9 mouse cellular contexts compared by ENCODE assay signal in the genomic region with DNA sequence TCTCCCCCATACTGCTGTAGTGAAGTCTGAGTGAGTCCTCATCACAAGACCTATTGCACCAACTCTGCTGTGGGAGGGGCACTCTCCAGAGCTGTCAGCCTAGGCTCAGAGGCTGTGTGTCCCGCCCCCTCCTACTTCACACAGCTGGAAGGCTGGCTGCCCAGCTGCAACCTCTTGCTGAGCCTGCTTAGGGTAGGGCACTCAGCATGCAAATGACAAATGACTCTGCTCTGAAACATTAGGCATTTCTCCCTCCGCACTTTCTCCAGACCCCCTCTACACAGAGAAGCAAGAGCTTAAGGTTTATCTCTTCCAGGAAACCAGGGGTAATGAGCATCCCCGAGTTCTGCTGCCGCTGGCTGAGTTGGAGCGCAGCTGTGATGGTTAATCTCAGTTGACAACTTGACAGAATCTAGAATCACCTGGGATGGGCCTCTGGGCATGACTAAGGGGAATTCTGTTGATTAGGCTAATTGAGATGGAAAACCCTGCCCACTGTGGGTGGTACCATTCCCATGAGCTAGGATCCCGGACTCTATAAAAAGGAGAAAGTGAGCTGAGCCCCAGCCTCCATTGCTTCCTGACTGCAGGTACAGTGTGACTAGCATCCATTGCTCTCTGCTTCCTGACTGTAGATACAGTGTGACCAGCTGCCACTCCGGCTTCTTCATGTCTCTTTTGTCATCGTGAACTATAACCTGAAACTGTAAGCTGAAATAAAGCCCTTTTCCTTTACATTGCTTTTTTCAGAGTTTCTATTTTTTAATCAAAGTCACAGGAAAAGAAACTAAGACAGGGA.
DNase-seq lines count a peak whose midpoint lies in the region; ATAC-seq lines count a peak whose summit lies in the region.
"Had no signal": no experiment of that assay in that cellular context is flagged by ENCODE, and none has a peak within 500 bp of the region (broad histone marks: within the 10 kb centered on the region; RNA-seq: fewer than 3 reads in every experiment).

No protein-coding gene starts in this region.

- H3K9me3 ChIP-seq in embryonic facial prominence, embryonic 13.5 days = no peaks in the 10 kb centered on the region
- no peaks in the 10 kb centered on the region for H3K9me3 ChIP-seq in hindbrain, embryonic 14.5 days (ENCODE audit: control insufficient read depth, low read length)

- H3K27ac ChIP-seq in embryonic facial prominence, embryonic 13.5 days = peak overlapping the region; percentile 13; the same call in 1 of the 2 replicates
- no peak overlapping the region for H3K27ac ChIP-seq in hindbrain, embryonic 14.5 days

- no peak for ATAC-seq in embryonic facial prominence, embryonic 13.5 days (ENCODE audit: insufficient number of reproducible peaks, insufficient read depth, low FRiP score, low TSS enrichment, low read depth)
- ATAC-seq in hindbrain, embryonic 14.5 days (ENCODE audit: low FRiP score) = 0 out of 2 replicates have a peak, but pooled peaks have one; percentile 39
- ATAC-seq: Patski had no signal

- peak; percentile 14 for DNase-seq in kidney, adult 11 months
- DNase-seq in kidney, postnatal 25 days = no peak
- peak; percentile 85 for DNase-seq in ES-CJ7 (ENCODE audit: low read depth, low spot score)
- DNase-seq in hindbrain, embryonic 14.5 days (ENCODE audit: low spot score) = no peak
- DNase-seq in lung, postnatal 25 days (ENCODE audit: low spot score) = peak; percentile 65
- peak; percentile 70 for DNase-seq in thymus, postnatal 4 days
- DNase-seq in left cerebral cortex, adult 18-20 months (ENCODE audit: low spot score in 2 of 2) = no peak

- no peaks in the 10 kb centered on the region for H3K36me3 ChIP-seq in embryonic facial prominence, embryonic 13.5 days
- H3K36me3 ChIP-seq in hindbrain, embryonic 14.5 days (replicated peaks; ENCODE audit: control insufficient read depth, insufficient read depth) = no peaks in the 10 kb centered on the region

- no peak overlapping the region for H3K9ac ChIP-seq in embryonic facial prominence, embryonic 13.5 days
- no peak overlapping the region for H3K9ac ChIP-seq in hindbrain, embryonic 14.5 days

- no peak overlapping the region for H3K4me3 ChIP-seq in embryonic facial prominence, embryonic 13.5 days
- no peak overlapping the region for H3K4me3 ChIP-seq in hindbrain, embryonic 14.5 days (replicated peaks; ENCODE audit: low read length)

- H3K27me3 ChIP-seq in embryonic facial prominence, embryonic 13.5 days = peaks cover 3% of the 10 kb centered on the region; the same call in 1 of the 2 replicates
- H3K27me3 ChIP-seq in hindbrain, embryonic 14.5 days (ENCODE audit: control insufficient read depth, insufficient read depth, low read length) = 0 out of 2 replicates have a peak, but pooled peaks cover 6% of the 10 kb centered on the region
- H3K27me3 ChIP-seq: Patski had no signal

- peaks cover 16% of the 10 kb centered on the region for H3K4me1 ChIP-seq in embryonic facial prominence, embryonic 13.5 days
- peaks cover 9% of the 10 kb centered on the region; the same call in 1 of the 2 replicates for H3K4me1 ChIP-seq in hindbrain, embryonic 14.5 days (replicated peaks; ENCODE audit: control insufficient read depth, insufficient read depth, low read length)

- no peak overlapping the region; the same call in 1 of the 2 replicates for H3K4me2 ChIP-seq in embryonic facial prominence, embryonic 13.5 days
- H3K4me2 ChIP-seq in hindbrain, embryonic 14.5 days (replicated peaks) = no peak overlapping the region

- 35% methylated on average over 8 of the region's 8 CpGs for WGBS in embryonic facial prominence, embryonic 13.5 days
- 27% methylated on average over 8 of the region's 8 CpGs for WGBS in hindbrain, embryonic 14.5 days

Comparison
In these comparisons a context has a peak if more than half of its experiments do, and no peak if none do; other contexts are left out.
1. DNase-seq: peak in kidney, adult 11 months (single experiment), ES-CJ7 (single experiment), lung, postnatal 25 days (single experiment) and thymus, postnatal 4 days (single experiment); none in kidney, postnatal 25 days (0 of 2), hindbrain, embryonic 14.5 days (single experiment) and left cerebral cortex, adult 18-20 months (0 of 2).